Mouse (Mus musculus): ENCODE measurements around the gene Med14. TPM values are rescaled to one million over a fixed set of nuclear protein-coding genes. Genes with fewer than 3 reads are reported as not detected.
A peak's percentile ranks its signal among the peaks of the same experiment; 100 is the strongest.

The Med14 gene
- total RNA-seq, 2 experiments from 2014 or later: 22.4 to 25.2 TPM

GRCm38 (mm10) chrX:12677396-12677795 lies 84.5 kb downstream of the Med14 start:
- peak; percentile 58 for DNase-seq (ENCODE audit: low spot score)

DNA sequence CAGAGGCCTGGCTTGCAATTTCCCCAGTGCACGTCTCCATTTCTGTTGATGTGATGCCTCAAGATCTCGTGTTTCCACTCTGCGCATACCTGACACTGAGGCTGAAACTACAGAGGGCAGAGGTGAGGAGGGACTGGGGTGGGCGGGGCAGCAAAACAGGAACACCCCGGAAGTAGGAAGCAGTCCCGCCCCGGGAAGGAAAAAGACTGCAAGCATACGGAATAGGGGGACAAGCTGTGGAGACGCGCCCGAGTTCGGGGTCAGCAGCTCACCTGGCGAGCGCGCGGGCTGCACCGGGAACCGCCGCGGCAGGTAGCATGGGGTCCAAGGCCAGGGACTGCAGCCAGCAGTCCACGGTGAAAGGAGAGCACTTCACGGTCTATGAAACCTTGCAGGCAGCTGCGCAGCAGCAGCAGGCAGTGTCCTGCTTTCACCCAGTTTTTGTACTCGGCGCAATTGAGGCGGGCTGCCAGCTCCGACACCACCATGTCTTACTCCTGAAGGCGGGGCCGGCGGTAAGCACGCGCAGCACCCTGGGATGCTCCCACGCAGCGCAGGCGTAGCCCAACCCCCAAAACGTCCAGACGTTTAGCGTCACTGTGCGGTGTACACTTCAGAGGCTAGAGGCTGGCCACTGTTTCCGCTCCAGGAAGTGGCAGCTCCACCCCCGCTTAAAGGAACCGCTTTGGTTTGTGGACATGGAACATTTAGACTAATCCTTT lies 88.7 kb downstream of the Med14 start, which contains the start of gene 1810030O07Rik:
Gene 1810030O07Rik (minus strand): TSS at position 615 of the 722 bp plus-strand sequence.
- peak; percentile 88 for DNase-seq (ENCODE audit: low spot score)

DNA sequence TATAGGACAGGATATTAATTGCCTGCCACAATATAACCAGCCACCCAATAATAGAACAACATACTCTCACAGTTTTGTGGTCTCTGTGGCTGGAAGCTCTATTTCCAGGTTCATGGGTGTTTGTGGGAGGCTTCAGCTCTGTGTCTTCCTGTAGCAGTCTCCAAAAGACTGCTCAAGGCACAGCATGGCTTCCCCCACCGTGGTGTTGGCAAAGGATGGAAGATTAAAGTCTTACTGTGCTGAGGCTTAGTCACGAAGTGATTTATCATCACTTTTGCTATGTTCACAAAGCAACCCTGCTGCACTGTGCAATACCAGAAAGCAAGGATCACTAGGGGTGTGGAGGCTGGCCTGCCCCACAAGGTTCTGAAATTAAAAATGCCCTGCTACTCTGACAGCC lies 108.0 kb downstream of the Med14 start:
- no peak for DNase-seq (ENCODE audit: low spot score)

- no peak for DNase-seq (ENCODE audit: low spot score)
Observed at GRCm38 (mm10) chrX:12651906-12652305, 110.0 kb downstream of the Med14 start.

- no peak for DNase-seq (ENCODE audit: low spot score)
Observed at GRCm38 (mm10) chrX:12645531-12646304, 116.2 kb downstream of the Med14 start.

DNA sequence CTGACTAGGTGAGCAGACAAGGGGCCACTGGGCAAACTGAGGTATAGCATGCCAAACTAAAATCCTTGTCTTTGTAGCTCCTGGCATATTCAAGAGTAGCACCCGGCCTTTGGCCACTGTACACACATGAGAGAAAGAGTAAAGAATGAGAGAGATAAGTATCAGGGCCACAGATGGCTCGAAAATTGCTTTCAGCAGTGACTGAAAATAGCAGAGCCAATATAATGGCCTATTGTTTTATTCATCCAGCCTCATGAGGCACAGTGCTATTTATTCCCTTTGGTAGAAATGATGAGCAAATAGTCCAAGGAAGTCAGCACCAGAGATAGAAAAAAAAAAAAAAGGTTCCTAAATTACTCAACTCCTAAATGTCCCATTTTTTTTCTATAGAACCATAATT lies 116.9 kb downstream of the Med14 start:
- no peak for DNase-seq (ENCODE audit: low spot score)

Other genes with a start within 250 kb of the Med14 start
- gene Atp6ap2, start 174.3 kb downstream of the Med14 start, total RNA-seq (2021): 10 to 100 TPM; 12.3 to 17.3 TPM
- gene 1810030O07Rik, start 88.4 kb downstream of the Med14 start, total RNA-seq (2021): 1 to 10 TPM; 6.1 to 9.1 TPM